Mouse (Mus musculus) liver, embryonic 15.5 days (tissue): ENCODE measurements around the gene Gnb4. TPM values are rescaled to one million over a fixed set of nuclear protein-coding genes. Genes with fewer than 3 reads are reported as not detected.
A peak's percentile ranks its signal among the peaks of the same experiment; 100 is the strongest.

Experiments used
- ATAC-seq: fragments of 200-750 bp; cut with Nextera tagmentation; 2 replicates; pipeline ENCODE4 v1.8.0; 2017; ENCODE audit warnings: moderate number of reproducible peaks, mild to moderate bottlenecking, moderate library complexity; ENCODE audit not compliant: insufficient read depth
- H3K27ac ChIP-seq: fragments of 300-500 bp; sonication (generic); replicated peaks from 2 replicates; pipeline ENCODE4 v1.5.1; 2015; ENCODE audit warnings: mild to moderate bottlenecking, inconsistent platforms
- H3K27me3 ChIP-seq: fragments of 300-500 bp; sonication (generic); 2 replicates; pipeline ENCODE4 v1.6.1; 2015; ENCODE audit warnings: mild to moderate bottlenecking, inconsistent platforms
- H3K36me3 ChIP-seq: fragments of 300-500 bp; sonication (generic); replicated peaks from 2 replicates; pipeline ENCODE4 v1.6.1; 2015; ENCODE audit warnings: moderate library complexity, mild to moderate bottlenecking, inconsistent platforms
- H3K4me1 ChIP-seq: fragments of 300-500 bp; sonication (generic); replicated peaks from 2 replicates; pipeline ENCODE4 v1.6.1; 2015; ENCODE audit warnings: inconsistent platforms
- H3K4me2 ChIP-seq: fragments of 300-500 bp; sonication (generic); 2 replicates; pipeline ENCODE4 v1.6.1; 2015; ENCODE audit warnings: moderate library complexity, mild to moderate bottlenecking, inconsistent platforms
- H3K4me3 ChIP-seq: fragments of 300-500 bp; sonication (generic); replicated peaks from 2 replicates; pipeline ENCODE4 v1.5.1; 2015; ENCODE audit warnings: mild to moderate bottlenecking, inconsistent platforms
- H3K9ac ChIP-seq: fragments of 300-500 bp; sonication (generic); 2 replicates; pipeline ENCODE4 v1.6.1; 2015; ENCODE audit warnings: moderate library complexity, mild to moderate bottlenecking, inconsistent platforms
- H3K9me3 ChIP-seq: fragments of 300-500 bp; sonication (generic); replicated peaks from 2 replicates; pipeline ENCODE4 v1.6.1; 2016; ENCODE audit warnings: inconsistent platforms
- WGBS: fragments of 180-500 bp; shearing (Covaris S2); methylation state at CpG from one replicate; pipeline ENCODE4 v1.1.7; 2015; ENCODE audit warnings: mixed read lengths; ENCODE audit not compliant: insufficient replicate concordance; 5-methylcytosine and 5-hydroxymethylcytosine counted together
- polyA plus RNA-seq: library from polyadenylated mRNA; unstranded; fragments of >200 nt; fragmentation: Nextera tagmentation; extraction: Ambion mirVana; gene quantifications from 2 replicates; pipeline ENCODE4 v1.2.1, GENCODE M21; 2015

Gnb4 gene
- polyA plus RNA-seq, 1 experiment from 2014 or later, result 8.1 TPM

GRCm38 (mm10) chr3:32575151-32575550 is 41.2 kb downstream of the Gnb4 start:
- Histone ChIP-seq H3K4me3 (no peak overlapping the region), H3K9ac (no peak overlapping the region), H3K9me3 (no peaks in the 10 kb centered on the region), H3K36me3 (peaks cover 55% of the 10 kb centered on the region), H3K27ac (no peak overlapping the region), H3K4me2 (no peak overlapping the region), H3K4me1 (no peaks in the 10 kb centered on the region), H3K27me3 (no peaks in the 10 kb centered on the region)
- WGBS, result 80% methylated on average over 3 of the region's 3 CpGs
- ATAC-seq, result no peak

- H3K4me3 ChIP-seq, result no peak overlapping the region
- no peaks in the 10 kb centered on the region for H3K9me3 ChIP-seq
- no peak for ATAC-seq
- no peak overlapping the region for H3K4me2 ChIP-seq
- H3K4me1 ChIP-seq, result no peaks in the 10 kb centered on the region
- H3K36me3 ChIP-seq, result peaks cover 66% of the 10 kb centered on the region
- no peaks in the 10 kb centered on the region for H3K27me3 ChIP-seq
- WGBS, result 79% methylated on average over 9 of the region's 9 CpGs
- no peak overlapping the region for H3K27ac ChIP-seq
- H3K9ac ChIP-seq, result no peak overlapping the region
Observed at GRCm38 (mm10) chr3:32573881-32574280, 42.5 kb downstream of the Gnb4 start.

GRCm38 (mm10) chr3:32573086-32573485 is 43.3 kb downstream of the Gnb4 start:
- ATAC-seq, result no peak
- Histone ChIP-seq H3K27me3 (no peaks in the 10 kb centered on the region), H3K9ac (no peak overlapping the region), H3K4me1 (no peaks in the 10 kb centered on the region), H3K9me3 (no peaks in the 10 kb centered on the region), H3K4me2 (no peak overlapping the region), H3K4me3 (no peak overlapping the region), H3K36me3 (peaks cover 72% of the 10 kb centered on the region), H3K27ac (no peak overlapping the region)
- WGBS, result 72% methylated on average over 2 of the region's 2 CpGs

- Histone ChIP-seq H3K27ac (no peak overlapping the region), H3K4me1 (no peaks in the 10 kb centered on the region)
- ATAC-seq, result no peak
Observed at GRCm38 (mm10) chr3:32563401-32563800, 53.0 kb downstream of the Gnb4 start.

GRCm38 (mm10) chr3:32553061-32553460 is 63.3 kb downstream of the Gnb4 start:
- ATAC-seq, result no peak
- WGBS, result 87% methylated on average over 1 of the region's 1 CpGs

More at GRCm38 (mm10) chr3:32563401-32563800, 53.0 kb downstream of the Gnb4 start:
- Histone ChIP-seq H3K9ac (no peak overlapping the region), H3K4me2 (no peak overlapping the region), H3K9me3 (no peaks in the 10 kb centered on the region), H3K36me3 (peaks cover 55% of the 10 kb centered on the region), H3K27me3 (no peaks in the 10 kb centered on the region), H3K4me3 (no peak overlapping the region)
- 81% methylated on average over 6 of the region's 6 CpGs for WGBS

GRCm38 (mm10) chr3:32538091-32538490 is 78.3 kb downstream of the Gnb4 start:
- H3K4me2 ChIP-seq, result no peak overlapping the region
- peaks cover 70% of the 10 kb centered on the region for H3K36me3 ChIP-seq
- no peak overlapping the region for H3K9ac ChIP-seq
- no peaks in the 10 kb centered on the region for H3K9me3 ChIP-seq
- no peak for ATAC-seq
- WGBS, result 72% methylated on average over 5 of the region's 5 CpGs
- H3K4me3 ChIP-seq, result no peak overlapping the region
- peaks cover 20% of the 10 kb centered on the region for H3K4me1 ChIP-seq
- H3K27ac ChIP-seq, result no peak overlapping the region
- H3K27me3 ChIP-seq, result no peaks in the 10 kb centered on the region

More at GRCm38 (mm10) chr3:32553061-32553460, 63.3 kb downstream of the Gnb4 start:
- Histone ChIP-seq H3K27me3 (no peaks in the 10 kb centered on the region), H3K27ac (no peak overlapping the region), H3K4me1 (no peaks in the 10 kb centered on the region), H3K9me3 (no peaks in the 10 kb centered on the region), H3K36me3 (peaks cover 41% of the 10 kb centered on the region), H3K4me3 (no peak overlapping the region), H3K4me2 (no peak overlapping the region), H3K9ac (no peak overlapping the region)

GRCm38 (mm10) chr3:32537556-32537955 is 78.8 kb downstream of the Gnb4 start:
- no peaks in the 10 kb centered on the region for H3K27me3 ChIP-seq

GRCm38 (mm10) chr3:32535692-32536091 is 80.7 kb downstream of the Gnb4 start:
- no peak overlapping the region for H3K4me3 ChIP-seq
- H3K4me1 ChIP-seq, result peaks cover 28% of the 10 kb centered on the region
- ATAC-seq, result peak; percentile 61; the same call in 1 of the 2 replicates
- H3K4me2 ChIP-seq, result 0 out of 2 replicates have a peak overlapping the region, but pooled peaks have one; percentile 16
- H3K9me3 ChIP-seq, result no peaks in the 10 kb centered on the region
- H3K9ac ChIP-seq, result no peak overlapping the region
- WGBS, result 15% methylated on average over 1 of the region's 1 CpGs
- H3K27me3 ChIP-seq, result no peaks in the 10 kb centered on the region
- peaks cover 66% of the 10 kb centered on the region for H3K36me3 ChIP-seq
- no peak overlapping the region; the same call in none of the 2 replicates for H3K27ac ChIP-seq

More at GRCm38 (mm10) chr3:32537556-32537955, 78.8 kb downstream of the Gnb4 start:
- Histone ChIP-seq H3K4me1 (peaks cover 21% of the 10 kb centered on the region), H3K36me3 (peaks cover 68% of the 10 kb centered on the region), H3K9me3 (no peaks in the 10 kb centered on the region), H3K27ac (no peak overlapping the region), H3K9ac (no peak overlapping the region), H3K4me2 (no peak overlapping the region), H3K4me3 (no peak overlapping the region)
- no peak for ATAC-seq
- WGBS, result 67% methylated on average over 1 of the region's 1 CpGs

Other genes starting within 250 kb of the Gnb4 start
- gene Pik3ca, start 218.9 kb downstream of the Gnb4 start, polyA plus RNA-seq, result 2.4 and 3.2 TPM in 2 replicates
- not detected in 2 replicates for gene Kcnmb3, start 124.4 kb downstream of the Gnb4 start, polyA plus RNA-seq
- 14.7 and 15.1 TPM in 2 replicates for gene Zfp639, start 106.3 kb downstream of the Gnb4 start, polyA plus RNA-seq
- 12.5 and 13.1 TPM in 2 replicates for gene Mfn1, start 87.1 kb downstream of the Gnb4 start, polyA plus RNA-seq
- gene Actl6a, start 89.7 kb upstream of the Gnb4 start, polyA plus RNA-seq, result 75.5 and 78.2 TPM in 2 replicates
- 101 and 124 TPM in 2 replicates for gene Ndufb5, start 120.4 kb upstream of the Gnb4 start, polyA plus RNA-seq
- gene Mrpl47, start 121.0 kb upstream of the Gnb4 start, polyA plus RNA-seq, result 12.6 and 15.2 TPM in 2 replicates
- 0.16 and 0.32 TPM in 2 replicates for gene Usp13, start 201.0 kb upstream of the Gnb4 start, polyA plus RNA-seq